Mouse (Mus musculus) CH12.LX (cell line): Measurements from ENCODE around the gene Trak2. TPM values are rescaled to one million over a fixed set of nuclear protein-coding genes. Genes with fewer than 3 reads are reported as not detected.

Experiments
- DNase-seq: peaks from one replicate; pipeline ENCODE4 v3.0.0-alpha.2; 2013; ENCODE audit errors: extremely low read depth
- H3K27ac ChIP-seq: 2 replicates; pipeline ENCODE4 v1.5.1; 2012; ENCODE audit warnings: low read depth, mild to moderate bottlenecking, control low read depth, moderate library complexity; ENCODE audit not compliant: insufficient read depth
- H3K27me3 ChIP-seq: replicated peaks from 2 replicates; pipeline ENCODE3; 2012; ENCODE audit warnings: inconsistent platforms
- H3K36me3 ChIP-seq, 2 experiments: replicated peaks in 1 of 2; 2 replicates each; pipeline versions ENCODE3 to v1.6.1; 2012; ENCODE audit warnings: inconsistent platforms in 1 of 2, low read length in 1 of 2, mild to moderate bottlenecking in 1 of 2, mixed read lengths in 1 of 2, moderate library complexity in 1 of 2; ENCODE audit not compliant: control insufficient read depth in 1 of 2, insufficient read depth in 1 of 2
- H3K4me1 ChIP-seq, 2 experiments: 2 replicates each; pipeline ENCODE4 v1.6.1; 2012; ENCODE audit warnings: inconsistent platforms in 1 of 2, moderate library complexity in 1 of 2; ENCODE audit not compliant: insufficient read depth in 2 of 2, control insufficient read depth in 1 of 2
- H3K4me2 ChIP-seq: 2 replicates; pipeline ENCODE4 v1.6.1; 2012; ENCODE audit warnings: low read depth, mild to moderate bottlenecking, control low read depth; ENCODE audit not compliant: poor library complexity, insufficient read depth, severe bottlenecking
- H3K4me3 ChIP-seq, 3 experiments: fragments of 150-350 bp in 1 of 3; sonication (generic) in 1 of 3; replicated peaks in 1 of 3; 2 replicates each; pipeline versions ENCODE3 to v1.5.1; 2011 to 2012; ENCODE audit warnings: low read depth in 2 of 3, low read length in 2 of 3, mild to moderate bottlenecking in 2 of 3, moderate library complexity in 2 of 3, control low read depth in 1 of 3, improper control_type of control experiment in 1 of 3, inconsistent platforms in 1 of 3, mixed read lengths in 1 of 3; ENCODE audit not compliant: poor library complexity in 1 of 3
- H3K79me2 ChIP-seq: replicated peaks from 2 replicates; pipeline ENCODE4 v1.6.1; 2012; ENCODE audit warnings: mild to moderate bottlenecking, moderate library complexity; ENCODE audit not compliant: control insufficient read depth, poor library complexity, insufficient read depth, severe bottlenecking; ENCODE audit errors: extremely low read depth
- H3K9ac ChIP-seq: 2 replicates; pipeline ENCODE4 v1.6.1; 2012; ENCODE audit warnings: low read depth, mild to moderate bottlenecking, control low read depth, moderate library complexity; ENCODE audit not compliant: insufficient read depth
- H3K9me3 ChIP-seq: replicated peaks from 2 replicates; pipeline ENCODE3; 2012; ENCODE audit warnings: low read length, inconsistent platforms, mixed read lengths
- BHLHE40 ChIP-seq: IDR thresholded peaks from 2 replicates; pipeline ENCODE4 v1.6.1; 2011; ENCODE audit warnings: mild to moderate bottlenecking, low read depth, low read length, improper control_type of control experiment
- CHD1 ChIP-seq: IDR thresholded peaks from 2 replicates; pipeline ENCODE4 v1.6.1; 2012; ENCODE audit warnings: low read depth, low read length, improper control_type of control experiment, inconsistent platforms
- CHD2 ChIP-seq: IDR thresholded peaks from 2 replicates; pipeline ENCODE4 v1.6.1; 2011; ENCODE audit warnings: low read length, improper control_type of control experiment
- CTCF ChIP-seq, 2 experiments: IDR thresholded peaks in 1 of 2; conservative IDR thresholded peaks in 1 of 2; 2 replicates each; pipeline ENCODE4 v1.5.1; 2011 to 2012; ENCODE audit warnings: low read depth in 2 of 2, low read length in 2 of 2, improper control_type of control experiment in 1 of 2, inconsistent platforms in 1 of 2, mild to moderate bottlenecking in 1 of 2, moderate library complexity in 1 of 2
- E2F4 ChIP-seq: IDR thresholded peaks from 2 replicates; pipeline ENCODE4 v1.6.1; 2011; ENCODE audit warnings: low read depth, low read length, improper control_type of control experiment; ENCODE audit not compliant: insufficient replicate concordance
- ELF1 ChIP-seq: IDR thresholded peaks from 2 replicates; pipeline ENCODE4 v1.6.1; 2014; ENCODE audit warnings: low read depth, mild to moderate bottlenecking, inconsistent platforms, low read length, improper control_type of control experiment
- EP300 ChIP-seq: IDR thresholded peaks from 2 replicates; pipeline ENCODE4 v1.6.1; 2011; ENCODE audit warnings: low read length, improper control_type of control experiment
- ETS1 ChIP-seq: conservative IDR thresholded peaks from 2 replicates; pipeline ENCODE4 v1.6.1; 2012; ENCODE audit warnings: low read depth, mild to moderate bottlenecking, inconsistent platforms, low read length, improper control_type of control experiment, moderate library complexity
- GABPA ChIP-seq: IDR thresholded peaks from 2 replicates; pipeline ENCODE4 v1.6.1; 2012; ENCODE audit warnings: low read depth, low read length, improper control_type of control experiment, inconsistent platforms; ENCODE audit not compliant: insufficient replicate concordance
- HCFC1 ChIP-seq: IDR thresholded peaks from 2 replicates; pipeline ENCODE4 v1.6.1; 2012; ENCODE audit warnings: low read depth, mild to moderate bottlenecking, inconsistent platforms, low read length, improper control_type of control experiment
- IRF4 ChIP-seq: IDR thresholded peaks from 2 replicates; pipeline ENCODE4 v1.6.1; 2014; ENCODE audit warnings: low read depth, mild to moderate bottlenecking, inconsistent platforms, low read length, improper control_type of control experiment
- JUN ChIP-seq: IDR thresholded peaks from 2 replicates; pipeline ENCODE4 v1.6.1; 2011; ENCODE audit warnings: low read depth, mild to moderate bottlenecking, low read length, improper control_type of control experiment, moderate library complexity; ENCODE audit not compliant: insufficient read depth
- JUND ChIP-seq: conservative IDR thresholded peaks from 2 replicates; pipeline ENCODE4 v1.6.1; 2011; ENCODE audit warnings: low read depth, low read length, improper control_type of control experiment
- KAT2A ChIP-seq: IDR thresholded peaks from 2 replicates; pipeline ENCODE4 v1.6.1; 2012; ENCODE audit warnings: low read length, improper control_type of control experiment, inconsistent platforms; ENCODE audit not compliant: insufficient replicate concordance
- MAFK ChIP-seq: IDR thresholded peaks from 2 replicates; pipeline ENCODE4 v1.6.1; 2011; ENCODE audit warnings: low read length, improper control_type of control experiment; ENCODE audit not compliant: insufficient replicate concordance
- MAX ChIP-seq: IDR thresholded peaks from 2 replicates; pipeline ENCODE4 v1.6.1; 2011; ENCODE audit warnings: low read length, improper control_type of control experiment
- MAZ ChIP-seq: IDR thresholded peaks from 2 replicates; pipeline ENCODE4 v1.6.1; 2012; ENCODE audit warnings: low read depth, mild to moderate bottlenecking, inconsistent platforms, low read length, improper control_type of control experiment, moderate library complexity
- MEF2A ChIP-seq: IDR thresholded peaks from 2 replicates; pipeline ENCODE4 v1.6.1; 2014; ENCODE audit warnings: low read depth, mild to moderate bottlenecking, inconsistent platforms, low read length, improper control_type of control experiment, borderline replicate concordance
- MXI1 ChIP-seq: IDR thresholded peaks from 2 replicates; pipeline ENCODE4 v1.6.1; 2011; ENCODE audit warnings: mild to moderate bottlenecking, low read depth, low read length, improper control_type of control experiment
- MYC ChIP-seq: IDR thresholded peaks from 2 replicates; pipeline ENCODE4 v1.6.1; 2011; ENCODE audit warnings: low read depth, mild to moderate bottlenecking, improper control_type of control experiment, low read length
- NELFE ChIP-seq: IDR thresholded peaks from 2 replicates; pipeline ENCODE4 v1.6.1; 2011; ENCODE audit warnings: low read depth, low read length, improper control_type of control experiment
- NRF1 ChIP-seq: IDR thresholded peaks from 2 replicates; pipeline ENCODE4 v1.6.1; 2014; ENCODE audit warnings: low read depth, mild to moderate bottlenecking, inconsistent platforms, low read length, improper control_type of control experiment, moderate library complexity
- PAX5 ChIP-seq: IDR thresholded peaks from 2 replicates; pipeline ENCODE4 v1.6.1; 2012; ENCODE audit warnings: low read length, inconsistent platforms, mixed read lengths
- POLR2A ChIP-seq: IDR thresholded peaks from 2 replicates; pipeline ENCODE4 v1.6.1; 2011; ENCODE audit warnings: low read depth, mild to moderate bottlenecking, improper control_type of control experiment, low read length
- POLR2AphosphoS2 ChIP-seq: IDR thresholded peaks from 2 replicates; pipeline ENCODE4 v1.6.1; 2011; ENCODE audit warnings: low read depth, low read length, improper control_type of control experiment
- RAD21 ChIP-seq: IDR thresholded peaks from 2 replicates; pipeline ENCODE4 v1.6.1; 2011; ENCODE audit warnings: low read depth, mild to moderate bottlenecking, low read length, improper control_type of control experiment, moderate library complexity
- RCOR1 ChIP-seq: conservative IDR thresholded peaks from 2 replicates; pipeline ENCODE4 v1.6.1; 2012; ENCODE audit warnings: low read depth, mild to moderate bottlenecking, inconsistent platforms, low read length, improper control_type of control experiment
- SIN3A ChIP-seq: IDR thresholded peaks from 2 replicates; pipeline ENCODE4 v1.6.1; 2012; ENCODE audit warnings: low read length, improper control_type of control experiment, inconsistent platforms
- SMC3 ChIP-seq: IDR thresholded peaks from 2 replicates; pipeline ENCODE4 v1.6.1; 2011; ENCODE audit warnings: low read depth, low read length, improper control_type of control experiment
- TBP ChIP-seq: conservative IDR thresholded peaks from 2 replicates; pipeline ENCODE4 v1.6.1; 2011; ENCODE audit warnings: low read depth, low read length, improper control_type of control experiment
- TCF12 ChIP-seq: IDR thresholded peaks from 2 replicates; pipeline ENCODE4 v1.6.1; 2014; ENCODE audit warnings: low read depth, mild to moderate bottlenecking, inconsistent platforms, low read length, improper control_type of control experiment
- UBTF ChIP-seq: IDR thresholded peaks from 2 replicates; pipeline ENCODE4 v1.6.1; 2012; ENCODE audit warnings: low read depth, mild to moderate bottlenecking, inconsistent platforms, low read length, improper control_type of control experiment, moderate library complexity
- USF1 ChIP-seq: IDR thresholded peaks from 2 replicates; pipeline ENCODE4 v1.6.1; 2014; ENCODE audit warnings: low read depth, mild to moderate bottlenecking, inconsistent platforms, low read length, improper control_type of control experiment
- USF2 ChIP-seq: conservative IDR thresholded peaks from 2 replicates; pipeline ENCODE4 v1.6.1; 2011; ENCODE audit warnings: low read depth, low read length, improper control_type of control experiment
- ZC3H11A ChIP-seq: IDR thresholded peaks from 2 replicates; pipeline ENCODE4 v1.6.1; 2012; ENCODE audit warnings: low read depth, mild to moderate bottlenecking, inconsistent platforms, low read length, improper control_type of control experiment
- ZKSCAN1 ChIP-seq: IDR thresholded peaks from 2 replicates; pipeline ENCODE4 v1.6.1; 2012; ENCODE audit warnings: low read depth, inconsistent platforms, low read length, improper control_type of control experiment, borderline replicate concordance
- ZMIZ1 ChIP-seq: IDR thresholded peaks from 2 replicates; pipeline ENCODE4 v1.6.1; 2012; ENCODE audit warnings: low read depth, mild to moderate bottlenecking, inconsistent platforms, low read length, improper control_type of control experiment
- ZNF384 ChIP-seq: IDR thresholded peaks from 2 replicates; pipeline ENCODE4 v1.6.1; 2012; ENCODE audit warnings: low read depth, low read length, improper control_type of control experiment, inconsistent platforms
- dilution Hi-C: fragments of 300-500 bp; cut with MboI; formaldehyde crosslinking; loops from 2 replicates; pipeline ENCODE4 v1.14.3; 2020; ENCODE audit warnings: low sequenced_read_pairs; ENCODE audit not compliant: extremely low pct_unique_long_range_greater_than_20kb, extremely low pct_ligation_motif_present
- in situ Hi-C: fragments of 300-500 bp; cut with MboI; formaldehyde crosslinking; loops from 3 replicates; pipeline ENCODE4 v1.14.3; 2019; ENCODE audit warnings: low sequenced_read_pairs, low pct_ligation_motif_present, low pct_unique_long_range_greater_than_20kb, mixed read lengths
- polyA plus RNA-seq: library from polyadenylated mRNA; unstranded; fragments of >175 nt; gene quantifications from 2 replicates; pipeline ENCODE4 v1.2.1, GENCODE M21; 2012; ENCODE audit warnings: low read depth; ENCODE audit not compliant: insufficient read length
- total RNA-seq, 2 experiments: library from RNA; depleted of rRNA; stranded (reverse); fragments of 300-350 nt in 1 of 2; fragments of >200 nt in 1 of 2; gene quantifications; 2 replicates each; pipeline ENCODE4 v1.2.3; 2012 to 2014

Gene Trak2
- total and polyA plus RNA-seq, 3 experiments, result 7.7 to 16.7 (median 11.4) TPM

DNA sequence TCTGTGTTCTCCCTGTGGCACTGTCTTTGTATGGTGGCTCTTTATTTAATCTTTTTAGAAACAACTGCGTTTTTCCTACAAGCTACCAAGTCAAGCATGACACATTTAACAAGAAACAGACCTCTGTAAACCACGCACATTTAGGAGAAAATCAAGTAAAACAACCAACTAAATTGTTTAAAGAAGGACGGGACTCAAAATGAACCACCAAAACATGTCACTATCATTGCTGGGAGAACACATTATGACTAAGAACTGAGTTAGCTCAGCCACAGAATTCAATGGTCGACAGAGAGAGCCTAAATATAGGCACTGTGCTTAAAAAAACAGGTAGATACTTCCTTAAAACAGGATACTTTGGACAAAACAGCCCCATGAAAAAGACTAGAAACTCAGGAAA is 20.2 kb downstream of the Trak2 start:
- no peak overlapping the region for H3K27ac ChIP-seq
- in situ Hi-C loops, result no loop called here
- H3K4me3 ChIP-seq, result no peak overlapping the region
- peaks cover 11% of the 10 kb centered on the region for H3K79me2 ChIP-seq
- H3K9me3 ChIP-seq, result no peaks in the 10 kb centered on the region
- peak overlapping the region; percentile 45; the same call in 1 of the 2 replicates for H3K9ac ChIP-seq
- TF ChIP-seq HCFC1, result no peak
- no peak for TF ChIP-seq CTCF (conservative IDR thresholded peaks at IDR 0.05 in 1 of 2, IDR thresholded peaks at IDR 0.05 in 1 of 2; ENCODE audit: low read depth in 2 of 2, low read length in 2 of 2)
- no peak for TF ChIP-seq E2F4
- TF ChIP-seq IRF4, result peak; percentile 14; the same call in 1 of the 2 replicates
- no peak for TF ChIP-seq BHLHE40
- no peak for TF ChIP-seq NELFE
- no peak for TF ChIP-seq ETS1
- TF ChIP-seq ZNF384, result peak; percentile 57; the same call in 1 of the 2 replicates
- no peak for TF ChIP-seq ELF1
- no peak for TF ChIP-seq PAX5
- TF ChIP-seq MYC, result no peak
- TF ChIP-seq SMC3, result no peak
- no peak for TF ChIP-seq POLR2A
- TF ChIP-seq USF1, result no peak
- TF ChIP-seq UBTF, result no peak
- no peak for TF ChIP-seq MXI1
- no peak for TF ChIP-seq MAZ
- TF ChIP-seq NRF1, result no peak
- no peak for TF ChIP-seq ZKSCAN1
- no peak for TF ChIP-seq POLR2AphosphoS2
- no peak for TF ChIP-seq TBP
- TF ChIP-seq RAD21, result no peak
- TF ChIP-seq KAT2A, result no peak
- TF ChIP-seq CHD2, result no peak
- TF ChIP-seq RCOR1, result no peak
- TF ChIP-seq CHD1, result peak; percentile 52; the same call in 1 of the 2 replicates
- TF ChIP-seq JUN, result no peak
- TF ChIP-seq ZC3H11A, result no peak
- TF ChIP-seq EP300, result peak; percentile 26; the same call in 1 of the 2 replicates
- TF ChIP-seq MAFK, result no peak
- TF ChIP-seq MAX, result no peak
- peak; percentile 34; the same call in 1 of the 2 replicates for TF ChIP-seq JUND
- no peak for TF ChIP-seq ZMIZ1
- no peak for TF ChIP-seq GABPA
- TF ChIP-seq TCF12, result no peak
- no peak for TF ChIP-seq USF2
- TF ChIP-seq SIN3A, result no peak; the same call in 1 of the 2 replicates
- peak; percentile 37; the same call in 1 of the 2 replicates for TF ChIP-seq MEF2A
- TF ChIP-seq, all 38 proteins: peak for 6
- peaks cover 32 to 93% of the 10 kb centered on the region in 2 experiments for H3K4me1 ChIP-seq
- peaks cover 0 to 8% of the 10 kb centered on the region in 2 experiments for H3K36me3 ChIP-seq
- dilution Hi-C loops, result no loop called here
- no peaks in the 10 kb centered on the region for H3K27me3 ChIP-seq
- peak overlapping the region; percentile 39 for H3K4me2 ChIP-seq
- peak; percentile 33 for DNase-seq
